Mouse (Mus musculus) G1E (cell line): ENCODE measurements around the gene Gm9922. TPM values are rescaled to one million over a fixed set of nuclear protein-coding genes. Genes with fewer than 3 reads are reported as not detected.

Experiments used
- ATAC-seq: 2 replicates; pipeline ENCODE4 v1.8.0; 2016; ENCODE audit warnings: mild to moderate bottlenecking; ENCODE audit not compliant: insufficient number of reproducible peaks, poor library complexity, low FRiP score, severe bottlenecking; ENCODE audit errors: extremely low read depth
- DNase-seq: peaks from one replicate; pipeline ENCODE4 v3.0.0; 2012; ENCODE audit warnings: low spot score
- H3K27me3 ChIP-seq: 2 replicates; pipeline ENCODE4 v1.6.1; 2012; ENCODE audit warnings: mild to moderate bottlenecking, low read length, inconsistent platforms; ENCODE audit not compliant: insufficient read depth
- H3K36me3 ChIP-seq: replicated peaks from 2 replicates; pipeline ENCODE3; 2012; ENCODE audit warnings: mild to moderate bottlenecking, inconsistent platforms
- H3K4me1 ChIP-seq: 2 replicates; pipeline ENCODE4 v1.6.1; 2012; ENCODE audit warnings: low read depth, low read length, inconsistent platforms, mixed read lengths; ENCODE audit not compliant: insufficient read depth
- H3K4me3 ChIP-seq: 2 replicates; pipeline ENCODE4 v1.5.1; 2012; ENCODE audit warnings: low read depth, mild to moderate bottlenecking, inconsistent platforms, low read length, moderate library complexity, mixed read lengths
- H3K9me3 ChIP-seq: replicated peaks from 2 replicates; pipeline ENCODE4 v1.6.1; 2012; ENCODE audit warnings: inconsistent platforms
- CTCF ChIP-seq: IDR thresholded peaks from 2 replicates; pipeline ENCODE4 v1.5.1; 2012; ENCODE audit warnings: low read depth, low read length, inconsistent platforms, mixed read lengths
- GATA1 ChIP-seq: IDR thresholded peaks from 2 replicates; pipeline ENCODE4 v1.6.1; 2012; ENCODE audit warnings: borderline replicate concordance, low read length, inconsistent platforms, mixed read lengths
- GATA2 ChIP-seq: IDR thresholded peaks from 2 replicates; pipeline ENCODE4 v1.6.1; 2012; ENCODE audit warnings: low read depth, low read length, inconsistent platforms, borderline replicate concordance
- POLR2AphosphoS5 ChIP-seq: IDR thresholded peaks from 2 replicates; pipeline ENCODE4 v1.6.1; 2012; ENCODE audit warnings: low read depth, low read length, inconsistent platforms; ENCODE audit not compliant: insufficient replicate concordance
- TAL1 ChIP-seq: conservative IDR thresholded peaks from 2 replicates; pipeline ENCODE4 v1.6.1; 2012; ENCODE audit warnings: low read depth, low read length, inconsistent platforms, mixed read lengths
- polyA plus RNA-seq: library from polyadenylated mRNA; stranded (reverse); fragments of >175 nt; gene quantifications from 2 replicates; pipeline ENCODE4 v1.2.3, GENCODE M21; 2012
- total RNA-seq, 2 experiments: library from RNA; stranded (forward) in 1 of 2; stranded (reverse) in 1 of 2; fragments of 200-1000 nt in 1 of 2; fragments of >200 nt in 1 of 2; fragmentation: Nextera tagmentation in 1 of 2; gene quantifications; 2 replicates each; pipeline ENCODE4 v1.2.3; 2014 to 2017

Gm9922 gene
- total RNA-seq (2014; fragmentation: Nextera tagmentation) (not detected in 2 replicates), total RNA-seq (2017) (not detected in 2 replicates), polyA plus RNA-seq (not detected in 2 replicates)

- Histone ChIP-seq H3K9me3 (peaks cover 18% of the 10 kb centered on the region), H3K4me3 (peak within 1 kb of the TSS; percentile 13; the same call in 1 of the 2 replicates), H3K27me3 (no peaks in the 10 kb centered on the region), H3K36me3 (no peaks in the 10 kb centered on the region), H3K4me1 (no peaks in the 10 kb centered on the region)
- ATAC-seq, result no peak
- no peak for DNase-seq
- TF ChIP-seq POLR2AphosphoS5 (no peak), CTCF (no peak), GATA2 (no peak), GATA1 (no peak)
Observed at GRCm38 (mm10) chr14:101729237-101729971, at the start of gene Gm9922, which contains the start of gene Lmo7. TSS of gene Gm9922 (minus strand) at chr14:101729814. TSS of gene Lmo7 (plus strand) at chr14:101729957.

DNA sequence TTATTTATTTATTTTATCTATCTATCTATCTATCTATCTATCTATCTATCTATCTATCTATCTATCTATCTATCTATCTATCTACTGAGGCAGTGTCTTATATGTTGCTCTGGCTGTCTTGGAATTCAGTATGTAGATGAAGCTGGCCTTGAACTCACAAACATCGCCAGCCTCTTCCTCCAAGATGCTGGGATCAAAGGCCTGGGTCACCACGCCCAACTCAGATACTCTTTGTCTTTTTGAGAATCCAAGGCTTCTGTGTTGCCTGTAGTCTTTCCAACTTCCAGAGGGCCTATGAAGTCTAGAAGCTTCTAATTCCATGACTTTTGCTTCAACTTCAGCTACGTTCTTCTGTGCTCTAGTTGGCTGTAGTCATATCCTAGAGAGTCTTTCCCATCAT lies 48.8 kb upstream of the Gm9922 start:
- H3K9me3 ChIP-seq, result peaks cover 36% of the 10 kb centered on the region
- no peak for TF ChIP-seq TAL1
- TF ChIP-seq POLR2AphosphoS5, result no peak
- TF ChIP-seq GATA1, result no peak
- H3K36me3 ChIP-seq, result no peaks in the 10 kb centered on the region
- DNase-seq, result no peak
- H3K4me1 ChIP-seq, result no peaks in the 10 kb centered on the region
- H3K27me3 ChIP-seq, result no peaks in the 10 kb centered on the region
- no peak for ATAC-seq
- H3K4me3 ChIP-seq, result no peak overlapping the region

DNA sequence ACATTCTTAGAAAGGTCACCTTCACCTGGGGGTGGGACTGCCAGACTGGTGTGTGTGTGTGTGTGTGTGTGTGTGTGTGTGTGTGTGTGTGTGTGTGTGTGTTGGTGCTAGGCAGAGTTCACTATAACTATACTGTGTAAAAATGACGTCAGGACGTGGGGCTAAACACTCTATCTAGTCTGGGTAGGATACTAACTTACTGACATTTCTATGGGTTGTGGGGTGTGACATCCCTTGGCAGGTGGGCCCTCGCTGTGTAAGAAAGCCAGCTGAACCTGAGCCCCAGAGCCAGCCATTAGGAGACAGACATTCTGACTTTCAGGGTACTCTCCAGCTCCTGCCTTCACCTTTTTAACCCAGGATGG lies 47.5 kb upstream of the Gm9922 start:
- TF ChIP-seq POLR2AphosphoS5 (no peak), CTCF (no peak), TAL1 (no peak), GATA2 (no peak), GATA1 (no peak)
- Histone ChIP-seq H3K4me3 (no peak overlapping the region), H3K27me3 (no peaks in the 10 kb centered on the region), H3K4me1 (no peaks in the 10 kb centered on the region), H3K9me3 (peaks cover 48% of the 10 kb centered on the region), H3K36me3 (no peaks in the 10 kb centered on the region)
- no peak for ATAC-seq
- DNase-seq, result no peak

DNA sequence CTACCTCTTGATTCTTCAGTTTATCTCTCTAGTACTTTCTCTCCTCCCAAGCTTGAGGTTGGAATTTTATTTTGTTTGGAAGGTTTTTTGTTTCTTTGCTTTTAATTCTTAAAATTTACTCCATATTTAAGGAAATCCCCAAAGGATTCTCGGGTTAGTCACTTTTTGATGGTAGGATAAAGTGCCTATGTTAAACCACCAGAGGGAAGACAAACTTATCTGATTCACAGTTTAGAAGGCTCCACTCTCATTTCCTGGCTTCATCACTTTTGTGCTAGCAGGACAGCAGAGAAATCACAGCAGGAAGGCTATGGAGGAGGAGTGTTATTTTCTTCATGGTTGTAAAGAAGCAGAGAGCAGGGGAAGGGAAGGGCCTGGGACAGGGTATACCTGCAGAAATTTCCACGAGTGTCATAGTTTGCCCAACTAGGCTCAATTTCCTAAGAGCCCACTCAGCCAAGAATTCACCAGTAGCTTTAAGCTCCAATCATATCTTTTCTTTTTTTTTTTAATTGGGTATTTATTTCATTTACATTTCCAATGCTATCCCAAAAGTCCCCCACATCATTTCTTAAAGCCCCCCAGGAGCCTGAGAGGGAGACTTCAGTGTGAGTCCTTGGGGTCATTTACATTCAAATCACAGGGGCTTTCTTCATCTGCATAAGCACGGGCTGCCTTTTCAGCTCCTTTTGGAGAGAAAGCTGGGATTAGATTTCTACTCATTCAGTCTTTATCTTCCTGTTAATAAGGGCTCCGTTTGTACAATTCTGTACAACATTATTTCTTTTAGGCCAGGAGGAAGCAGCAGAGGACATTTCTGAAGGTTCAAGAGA lies 46.9 kb upstream of the Gm9922 start:
- H3K9me3 ChIP-seq, result peaks cover 46% of the 10 kb centered on the region
- H3K4me1 ChIP-seq, result no peaks in the 10 kb centered on the region
- H3K36me3 ChIP-seq, result no peaks in the 10 kb centered on the region
- TF ChIP-seq CTCF (no peak), TAL1 (no peak), GATA2 (no peak), GATA1 (no peak), POLR2AphosphoS5 (no peak)
- H3K4me3 ChIP-seq, result no peak overlapping the region
- no peak for ATAC-seq
- DNase-seq, result no peak
- H3K27me3 ChIP-seq, result no peaks in the 10 kb centered on the region

GRCm38 (mm10) chr14:101774631-101775030 lies 45.0 kb upstream of the Gm9922 start:
- ATAC-seq (no peak), DNase-seq (no peak)
- no peaks in the 10 kb centered on the region for H3K36me3 ChIP-seq
- no peaks in the 10 kb centered on the region for H3K27me3 ChIP-seq
- peaks cover 40% of the 10 kb centered on the region for H3K9me3 ChIP-seq
- H3K4me3 ChIP-seq, result no peak overlapping the region
- TF ChIP-seq TAL1 (no peak), POLR2AphosphoS5 (no peak), GATA2 (no peak), GATA1 (no peak), CTCF (no peak)
- H3K4me1 ChIP-seq, result no peaks in the 10 kb centered on the region

GRCm38 (mm10) chr14:101771756-101772155 lies 42.1 kb upstream of the Gm9922 start:
- no peak for DNase-seq
- no peak for TF ChIP-seq POLR2AphosphoS5
- no peak for TF ChIP-seq TAL1
- TF ChIP-seq GATA1, result no peak
- no peak for TF ChIP-seq GATA2
- no peak for TF ChIP-seq CTCF
- no peaks in the 10 kb centered on the region for H3K36me3 ChIP-seq
- H3K4me1 ChIP-seq, result no peaks in the 10 kb centered on the region
- no peak overlapping the region for H3K4me3 ChIP-seq
- no peaks in the 10 kb centered on the region for H3K27me3 ChIP-seq
- ATAC-seq, result no peak
- H3K9me3 ChIP-seq, result peaks cover 35% of the 10 kb centered on the region
